Mouse (Mus musculus) urinary bladder, postnatal 4 days (tissue): ENCODE measurements at regions not wholly inside any gene's neighbourhood (a gene's known extent, or its start where the extent isn't known, plus 50 kb on each side); places are given as distances from the start of the nearest gene placed in this dataset.
A peak's percentile ranks its signal among the peaks of the same experiment; 100 is the strongest.

Experiments used
- DNase-seq, 2 experiments: peaks; one replicate each; pipeline ENCODE4 v3.0.0; 2021 to 2022; ENCODE audit warnings: low spot score in 2 of 2

GRCm38 (mm10) chr13:60061589-60061988 lies 115.6 kb downstream of the Gas1 start:
- no peak for DNase-seq

- no peak for DNase-seq
Observed at GRCm38 (mm10) chr13:60057761-60058274, 119.3 kb downstream of the Gas1 start.

- no peak for DNase-seq
Observed at GRCm38 (mm10) chr13:60054531-60054930, 122.6 kb downstream of the Gas1 start.

GRCm38 (mm10) chr13:60054081-60054480 lies 123.1 kb downstream of the Gas1 start:
- no peak for DNase-seq

GRCm38 (mm10) chr13:60051866-60052265 lies 125.3 kb downstream of the Gas1 start:
- DNase-seq: no peak

- DNase-seq: no peak
Observed at GRCm38 (mm10) chr13:60050799-60051580, 126.2 kb downstream of the Gas1 start.

GRCm38 (mm10) chr13:60049703-60050102 lies 127.5 kb downstream of the Gas1 start:
- DNase-seq: no peak

GRCm38 (mm10) chr13:60047791-60048730 lies 129.1 kb downstream of the Gas1 start:
- no peak for DNase-seq

- no peak for DNase-seq
Observed at GRCm38 (mm10) chr13:60045752-60046151, 131.4 kb downstream of the Gas1 start.

GRCm38 (mm10) chr13:60044876-60045275 lies 132.3 kb downstream of the Gas1 start:
- no peak for DNase-seq

GRCm38 (mm10) chr13:60042443-60042842 lies 134.7 kb downstream of the Gas1 start:
- no peak for DNase-seq

GRCm38 (mm10) chr13:60035536-60036130 lies 141.5 kb downstream of the Gas1 start:
- DNase-seq: no peak

GRCm38 (mm10) chr13:60033116-60033515 lies 144.0 kb downstream of the Gas1 start:
- no peak for DNase-seq

- DNase-seq: no peak
Observed at GRCm38 (mm10) chr13:60032586-60032985, 144.6 kb downstream of the Gas1 start.

GRCm38 (mm10) chr13:60029591-60029990 lies 147.6 kb downstream of the Gas1 start:
- DNase-seq: no peak

- no peak for DNase-seq
Observed at GRCm38 (mm10) chr13:60020175-60020487, 157.0 kb downstream of the Gas1 start.

- peak; percentile 65 to 69 for DNase-seq
Observed at GRCm38 (mm10) chr13:60019291-60020174, 157.6 kb downstream of the Gas1 start.

- DNase-seq: peak in 1 of 2 experiments; percentile 28
Observed at GRCm38 (mm10) chr13:60015854-60016366, 161.3 kb downstream of the Gas1 start.

- DNase-seq: peak in 1 of 2 experiments; percentile 42
Observed at GRCm38 (mm10) chr13:60012046-60012813, 164.9 kb downstream of the Gas1 start.

- DNase-seq: no peak
Observed at GRCm38 (mm10) chr13:60011092-60011491, 166.1 kb downstream of the Gas1 start.
